Mouse (Mus musculus) liver, adult 2 months (tissue): Measurements from ENCODE around the gene Tnf.

Source experiments
- CTCF ChIP-seq: fragments of 200-500 bp; IDR thresholded peaks from 2 replicates; pipeline ENCODE4 v1.5.1; 2011; ENCODE audit warnings: low read depth, low read length, control low read depth
- POLR2A ChIP-seq: fragments of 200-500 bp; IDR thresholded peaks from 2 replicates; pipeline ENCODE4 v1.6.1; 2011; ENCODE audit warnings: low read length, control low read depth; ENCODE audit not compliant: insufficient read depth; ENCODE audit errors: extremely low read depth

GRCm38 (mm10) chr17:35204494-35205379 lies 2.9 kb upstream of the Tnf start, which contains the start of gene Lta:
- no peak for TF ChIP-seq CTCF
- no peak for TF ChIP-seq POLR2A
